Mouse (Mus musculus) layer of hippocampus, postnatal 10 days (tissue): ENCODE data around the gene Slc37a3. TPM values are rescaled to one million over a fixed set of nuclear protein-coding genes. Genes with fewer than 3 reads are reported as not detected.
"Not testable (repeated sequence)": the region's sequence is repeated elsewhere in the genome, so short reads cannot be mapped to it uniquely, and the experiment has no call there.

ENCODE experiments used
- DNase-seq, 2 experiments: peaks; one replicate each; pipeline ENCODE4 v3.0.0; 2021; ENCODE audit warnings: low spot score in 2 of 2
- total RNA-seq, 2 experiments: library from RNA; stranded (reverse); gene quantifications; 2 replicates each; pipeline ENCODE4 v1.2.3; 2021

Gene Slc37a3
- total RNA-seq, 2 experiments from 2014 or later, result 74.6 to 85.4 TPM

- no peak for DNase-seq
Observed at GRCm38 (mm10) chr6:39379224-39379623, 1.7 kb upstream of the Slc37a3 start.

- DNase-seq, result not testable (repeated sequence)
Observed at GRCm38 (mm10) chr6:39378161-39378835, 823 bp upstream of the Slc37a3 start.

GRCm38 (mm10) chr6:39376775-39377174 lies 700 bp downstream of the Slc37a3 start:
- DNase-seq, result no peak

- DNase-seq, result no peak
Observed at GRCm38 (mm10) chr6:39373301-39373955, 4.0 kb downstream of the Slc37a3 start.

- no peak for DNase-seq
Observed at GRCm38 (mm10) chr6:39372727-39373126, 4.7 kb downstream of the Slc37a3 start.

- no peak for DNase-seq
Observed at GRCm38 (mm10) chr6:39372042-39372441, 5.4 kb downstream of the Slc37a3 start.

- DNase-seq, result no peak
Observed at GRCm38 (mm10) chr6:39369631-39370030, 7.8 kb downstream of the Slc37a3 start.

- no peak for DNase-seq
Observed at GRCm38 (mm10) chr6:39362684-39363083, 14.8 kb downstream of the Slc37a3 start.

GRCm38 (mm10) chr6:39359207-39359606 lies 18.3 kb downstream of the Slc37a3 start:
- not testable (repeated sequence) for DNase-seq

- DNase-seq, result no peak
Observed at GRCm38 (mm10) chr6:39348946-39349345, 28.5 kb downstream of the Slc37a3 start.

- DNase-seq, result no peak
Observed at GRCm38 (mm10) chr6:39347880-39348814, 29.3 kb downstream of the Slc37a3 start.

GRCm38 (mm10) chr6:39346991-39347501 lies 30.4 kb downstream of the Slc37a3 start:
- no peak for DNase-seq

- DNase-seq, result no peak
Observed at GRCm38 (mm10) chr6:39345430-39345829, 32.0 kb downstream of the Slc37a3 start.

- peak; percentile 87 to 89 for DNase-seq
Observed at GRCm38 (mm10) chr6:39344020-39344419, 33.5 kb downstream of the Slc37a3 start.

- no peak for DNase-seq
Observed at GRCm38 (mm10) chr6:39341798-39342197, 35.7 kb downstream of the Slc37a3 start.

GRCm38 (mm10) chr6:39338359-39338758 lies 39.1 kb downstream of the Slc37a3 start:
- no peak for DNase-seq

- DNase-seq, result no peak
Observed at GRCm38 (mm10) chr6:39334873-39335272, 42.6 kb downstream of the Slc37a3 start.

GRCm38 (mm10) chr6:39334224-39334623 lies 43.3 kb downstream of the Slc37a3 start:
- no peak for DNase-seq

GRCm38 (mm10) chr6:39331998-39332700 lies 45.3 kb downstream of the Slc37a3 start:
- no peak for DNase-seq

GRCm38 (mm10) chr6:39330981-39331380 lies 46.5 kb downstream of the Slc37a3 start:
- no peak for DNase-seq

- no peak for DNase-seq
Observed at GRCm38 (mm10) chr6:39320286-39320685, 57.2 kb downstream of the Slc37a3 start.
